Mouse (Mus musculus) thymus, postnatal 10 days (tissue): ENCODE results near the gene 4930452B06Rik.

ENCODE experiments used
- DNase-seq, 2 experiments: peaks; one replicate each; pipeline ENCODE4 v3.0.0; 2021; ENCODE audit warnings: low spot score in 2 of 2

4930452B06Rik gene

GRCm38 (mm10) chr14:8451117-8451516 lies 214.9 kb downstream of the 4930452B06Rik start:
- no peak for DNase-seq

- DNase-seq: no peak
Measured at GRCm38 (mm10) chr14:8450342-8450741, 215.7 kb downstream of the 4930452B06Rik start.

GRCm38 (mm10) chr14:8449299-8449698 lies 216.7 kb downstream of the 4930452B06Rik start:
- DNase-seq: no peak

DNA sequence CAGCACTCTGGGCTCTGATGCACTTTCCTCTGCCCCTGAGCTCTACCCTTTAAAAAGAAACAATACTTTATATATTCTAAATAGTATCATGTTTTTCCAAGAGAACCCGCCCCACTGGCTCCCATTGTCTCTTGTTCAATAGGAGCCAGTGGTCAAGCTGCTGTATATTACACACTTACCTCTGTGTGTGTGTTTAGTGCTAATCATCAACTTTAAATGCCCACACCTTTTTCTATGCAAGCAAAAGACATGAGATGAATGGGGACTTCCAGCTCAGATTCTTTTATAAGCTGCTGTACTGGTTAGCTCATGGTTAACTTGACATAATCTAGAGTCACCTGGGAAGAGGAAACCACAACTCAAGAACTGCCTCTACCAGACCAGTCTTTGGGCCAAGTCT lies 218.7 kb downstream of the 4930452B06Rik start:
- DNase-seq: no peak

DNA sequence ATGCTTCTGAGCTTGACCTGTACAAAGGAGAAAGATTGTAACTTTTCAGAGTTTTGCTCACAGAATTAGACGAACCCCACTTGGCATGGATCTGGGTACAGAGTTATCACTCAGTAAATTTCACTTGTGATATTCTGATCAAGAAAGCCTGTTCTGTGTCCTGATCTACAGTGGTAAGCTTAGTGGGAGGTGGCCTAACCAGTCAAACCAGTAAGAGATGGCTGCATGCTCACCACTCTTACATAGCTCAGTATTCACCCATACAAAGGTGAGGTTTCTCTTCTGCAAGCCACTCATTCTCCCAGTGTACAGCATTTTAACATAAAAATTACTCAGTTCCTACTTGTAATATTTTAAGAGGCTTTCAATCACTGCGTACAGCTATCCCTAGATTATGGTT lies 221.7 kb downstream of the 4930452B06Rik start:
- no peak for DNase-seq

GRCm38 (mm10) chr14:8442691-8443090 lies 223.3 kb downstream of the 4930452B06Rik start:
- DNase-seq: no peak

- no peak for DNase-seq
Measured at GRCm38 (mm10) chr14:8441623-8442022, 224.4 kb downstream of the 4930452B06Rik start.

- DNase-seq: no peak
Measured at GRCm38 (mm10) chr14:8430611-8431230, 235.3 kb downstream of the 4930452B06Rik start.

GRCm38 (mm10) chr14:8429767-8430166 lies 236.3 kb downstream of the 4930452B06Rik start:
- no peak for DNase-seq

DNA sequence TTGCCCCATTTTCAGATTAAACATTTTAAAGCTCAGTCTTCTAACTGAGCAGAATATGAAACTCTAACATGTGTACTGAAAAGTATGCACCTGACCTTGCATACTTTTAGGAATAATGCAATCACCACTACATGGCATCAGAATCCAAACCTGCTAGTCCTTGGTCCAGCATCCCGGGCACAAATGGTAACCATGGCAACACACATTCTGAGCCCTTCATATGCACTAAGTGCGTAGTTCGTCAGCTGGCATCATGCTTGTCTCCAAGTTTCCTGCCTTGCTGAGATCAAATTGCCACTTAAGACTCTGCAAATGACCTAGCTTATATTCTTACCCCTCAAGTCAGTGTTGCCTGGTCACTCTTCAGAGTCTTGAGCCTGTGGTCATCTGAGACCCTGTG lies 243.2 kb downstream of the 4930452B06Rik start:
- DNase-seq: no peak

- DNase-seq: no peak
Measured at GRCm38 (mm10) chr14:8421199-8421787, 244.7 kb downstream of the 4930452B06Rik start.

DNA sequence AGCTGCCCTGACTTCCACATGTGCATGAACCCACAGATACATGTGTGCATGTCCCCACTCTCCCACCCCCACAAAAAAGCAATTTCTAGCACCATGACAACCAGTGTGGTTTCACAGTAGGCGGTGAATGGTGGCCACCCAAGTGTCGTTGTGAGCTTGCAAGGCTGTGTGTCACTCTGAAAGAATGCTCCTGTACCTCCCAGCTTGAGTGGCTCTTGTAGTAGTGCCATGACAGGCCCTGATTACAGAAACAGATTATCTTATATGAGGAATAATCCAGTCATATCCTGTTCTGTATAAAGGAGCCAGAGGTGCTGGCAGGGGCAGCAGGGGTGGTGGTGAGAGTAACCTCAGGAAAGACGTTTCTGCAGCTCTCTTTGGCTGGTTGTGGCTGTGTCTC lies 247.4 kb downstream of the 4930452B06Rik start:
- DNase-seq: no peak

DNA sequence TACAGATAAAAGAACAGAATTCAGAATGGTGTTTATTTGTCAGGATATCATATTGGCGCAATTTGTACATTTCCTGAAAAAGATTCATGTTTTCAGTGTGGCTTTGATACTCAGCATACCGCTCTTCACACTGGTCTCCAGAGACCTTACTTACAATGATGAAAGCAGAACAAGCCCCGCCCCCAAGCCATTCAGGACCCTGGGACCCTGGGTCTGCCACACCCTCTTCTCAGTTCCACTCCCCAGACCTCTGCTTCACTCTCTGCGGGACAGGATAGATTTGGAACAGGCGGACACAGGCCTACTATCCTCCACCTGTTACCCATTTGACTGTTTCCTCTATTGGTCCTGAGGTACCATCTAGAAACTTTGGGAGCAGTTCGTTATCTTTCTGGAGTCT lies 260.1 kb downstream of the 4930452B06Rik start:
- no peak for DNase-seq

DNA sequence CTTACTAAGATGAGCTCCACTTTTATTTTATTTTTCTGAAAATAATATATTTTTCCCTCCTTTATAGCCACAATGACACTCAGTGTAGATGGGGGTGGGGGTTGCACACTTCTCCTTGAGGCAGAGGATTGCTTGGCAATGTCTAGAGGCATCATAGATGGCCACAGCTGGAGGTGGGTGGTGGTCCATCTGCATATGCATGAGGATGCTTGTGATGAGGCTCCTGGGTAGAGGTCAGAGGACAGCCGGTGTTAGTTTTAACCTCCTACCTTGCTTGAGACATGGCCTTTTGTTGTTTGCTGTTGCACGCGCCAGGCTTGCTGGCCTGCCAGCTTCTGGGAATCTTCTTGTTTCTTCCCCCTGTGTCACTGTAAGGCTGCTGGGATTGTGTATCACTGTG lies 262.7 kb downstream of the 4930452B06Rik start:
- DNase-seq: no peak

- no peak for DNase-seq
Measured at GRCm38 (mm10) chr14:8398507-8398906, 267.5 kb downstream of the 4930452B06Rik start.

- DNase-seq: no peak
Measured at GRCm38 (mm10) chr14:8395690-8396287, 270.3 kb downstream of the 4930452B06Rik start.

- DNase-seq: no peak
Measured at GRCm38 (mm10) chr14:8392181-8392825, 273.7 kb downstream of the 4930452B06Rik start.
